Mouse (Mus musculus) heart, postnatal 36 days (tissue): ENCODE results near the gene Rpp38. TPM values are rescaled to one million over a fixed set of nuclear protein-coding genes. Genes with fewer than 3 reads are reported as not detected.
A peak's percentile ranks its signal among the peaks of the same experiment; 100 is the strongest.

Experiments used
- DNase-seq, 2 experiments: peaks; one replicate each; pipeline ENCODE4 v3.0.0; 2021 to 2022
- intact Hi-C: fragments of 180-260 bp; cut with DNase I; formaldehyde crosslinking; loops from one replicate; pipeline ENCODE4 v1.15.1; 2025
- total RNA-seq, 2 experiments: library from RNA; stranded (reverse); gene quantifications; 2 replicates each; pipeline ENCODE4 v1.2.3; 2021

The Rpp38 gene
- total RNA-seq, 2 experiments from 2014 or later = 3.7 to 7.4 TPM

GRCm38 (mm10) chr2:3289581-3289980, 42.9 kb downstream of the Rpp38 start:
- intact Hi-C loops = no loop called here
- DNase-seq = no peak

GRCm38 (mm10) chr2:3286243-3286642, 46.2 kb downstream of the Rpp38 start:
- intact Hi-C loops = no loop called here
- DNase-seq = no peak

GRCm38 (mm10) chr2:3285709-3286108, 46.7 kb downstream of the Rpp38 start:
- intact Hi-C loops = loop anchor here (2.0 kb wide), 1 partner anchor 45 kb away; no protein-coding TSS in a partner anchor
- DNase-seq = no peak

- no peak for DNase-seq
- intact Hi-C loops = loop anchor here (2.0 kb wide), 1 partner anchor 46 kb away; no protein-coding TSS in a partner anchor
These were observed 47.3 kb downstream of the Rpp38 start for GRCm38 (mm10) chr2:3285181-3285530.

GRCm38 (mm10) chr2:3284473-3285180, 47.8 kb downstream of the Rpp38 start:
- peak in 1 of 2 experiments; percentile 61 for DNase-seq

GRCm38 (mm10) chr2:3283602-3284472, 48.6 kb downstream of the Rpp38 start, which contains the start of gene Nmt2:
Nmt2 (plus strand) TSS chr2:3284212.
- intact Hi-C loops = loop anchor here (2.0 to 5.0 kb wide), 4 partner anchors 47 to 192 kb away; partner anchors contain the start of genes Dclre1c and Meig1
- DNase-seq = peak; percentile 98 to 99

More at GRCm38 (mm10) chr2:3284473-3285180, 47.8 kb downstream of the Rpp38 start:
- intact Hi-C loops = loop anchor here (2.0 to 5.0 kb wide), 3 partner anchors 46 to 192 kb away; partner anchors contain the start of genes Dclre1c and Meig1

GRCm38 (mm10) chr2:3282866-3283601, 49.4 kb downstream of the Rpp38 start:
- intact Hi-C loops = loop anchor here (2.0 to 5.0 kb wide), 3 partner anchors 139 to 191 kb away; partner anchors contain the start of genes Dclre1c and Meig1
- DNase-seq = no peak

- intact Hi-C loops = loop anchor here (5.0 kb wide), 2 partner anchors 141 to 189 kb away; partner anchors contain the start of genes Dclre1c and Meig1
- no peak for DNase-seq
These were observed 51.1 kb downstream of the Rpp38 start for GRCm38 (mm10) chr2:3281311-3281710.

Other genes with a start within 250 kb of the Rpp38 start
- 10 to 100 TPM; 15.4 to 17.9 TPM for gene Fam171a1, start 218.4 kb downstream of the Rpp38 start, total RNA-seq
- gene Nmt2, start 48.4 kb downstream of the Rpp38 start, total RNA-seq = 10 to 100 TPM in 1 of 2 experiments, 1 to 10 TPM in 1; 9.1 to 10.7 TPM
- 1 to 10 TPM in 1 of 2 experiments, not detected in 1; 1.2 TPM for gene Acbd7, start 3.5 kb upstream of the Rpp38 start, total RNA-seq
- gene Olah, start 64.6 kb upstream of the Rpp38 start, total RNA-seq = not detected
- gene Meig1, start 90.0 kb upstream of the Rpp38 start, total RNA-seq = 1 to 10 TPM; 2.4 to 2.7 TPM
- gene Dclre1c, start 91.5 kb upstream of the Rpp38 start, total RNA-seq = 1 to 10 TPM; 3.3 to 5.3 TPM
- under 1 TPM; 0.60 to 0.78 TPM for gene Suv39h2, start 142.4 kb upstream of the Rpp38 start, total RNA-seq
- 1 to 10 TPM in 1 of 2 experiments, under 1 TPM in 1; 0.87 to 1.3 TPM for gene Gm45902, start 180.1 kb upstream of the Rpp38 start, total RNA-seq
- 10 to 100 TPM; 22.9 to 24.8 TPM for gene Hspa14, start 180.2 kb upstream of the Rpp38 start, total RNA-seq
- 10 to 100 TPM; 27.6 to 28.1 TPM for gene Cdnf, start 180.4 kb upstream of the Rpp38 start, total RNA-seq
- gene Fam107b, start 237.8 kb upstream of the Rpp38 start, total RNA-seq = 1 to 10 TPM; 6.7 to 7.5 TPM